Mouse (Mus musculus) thymus, postnatal 0 days (tissue): Measurements from ENCODE around the gene Rims3. TPM values are rescaled to one million over a fixed set of nuclear protein-coding genes. Genes with fewer than 3 reads are reported as not detected.

Experiments used
- DNase-seq: peaks from one replicate; pipeline ENCODE4 v3.0.0-alpha.2; 2015; ENCODE audit warnings: low spot score
- polyA plus RNA-seq: library from polyadenylated mRNA; unstranded; fragments of >200 nt; fragmentation: Nextera tagmentation; extraction: Ambion mirVana; gene quantifications from 2 replicates; pipeline ENCODE4 v1.2.1, GENCODE M21; 2015

Gene Rims3
- polyA plus RNA-seq, 1 experiment from 2014 or later: 0.35 TPM

GRCm38 (mm10) chr4:120849451-120849850, 5.2 kb upstream of the Rims3 start:
- no peak for DNase-seq

- DNase-seq: peak; percentile 72
Measured at GRCm38 (mm10) chr4:120850946-120851345, 3.7 kb upstream of the Rims3 start.

DNA sequence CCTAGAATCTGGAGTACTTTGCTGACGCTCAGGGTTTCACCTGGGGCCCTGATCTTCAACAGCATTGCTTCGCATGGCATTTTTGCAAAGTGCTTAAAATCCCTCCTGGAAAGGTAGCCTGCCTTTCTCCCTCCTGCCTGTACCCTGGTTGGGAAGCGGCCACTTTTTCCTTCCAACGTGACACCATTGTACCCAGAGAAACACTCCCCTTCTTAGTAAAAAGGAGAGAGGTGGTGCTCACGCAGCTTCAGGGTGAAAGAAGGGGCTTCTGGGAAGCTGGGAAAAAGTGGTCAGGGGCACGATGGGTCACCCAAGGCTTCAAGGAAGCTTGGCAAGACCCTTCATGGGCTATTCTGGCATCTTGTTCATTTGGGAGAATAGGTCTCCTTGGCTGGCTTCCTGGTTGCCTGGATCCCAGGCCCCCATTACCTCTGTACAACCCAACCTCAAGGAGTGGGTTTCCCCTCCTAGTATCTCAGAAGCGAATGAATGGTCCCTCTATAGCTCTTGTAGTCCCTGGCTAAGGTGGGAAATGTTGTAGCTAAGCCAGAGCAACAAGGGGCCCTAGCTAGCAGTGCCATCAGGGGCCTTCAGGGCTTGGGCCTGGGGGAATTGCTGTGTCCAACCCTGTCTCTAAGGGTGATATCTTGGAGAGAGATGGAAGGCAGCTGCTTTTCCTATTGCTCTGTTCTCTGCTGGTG, 894 bp downstream of the Rims3 start:
- DNase-seq: no peak

DNA sequence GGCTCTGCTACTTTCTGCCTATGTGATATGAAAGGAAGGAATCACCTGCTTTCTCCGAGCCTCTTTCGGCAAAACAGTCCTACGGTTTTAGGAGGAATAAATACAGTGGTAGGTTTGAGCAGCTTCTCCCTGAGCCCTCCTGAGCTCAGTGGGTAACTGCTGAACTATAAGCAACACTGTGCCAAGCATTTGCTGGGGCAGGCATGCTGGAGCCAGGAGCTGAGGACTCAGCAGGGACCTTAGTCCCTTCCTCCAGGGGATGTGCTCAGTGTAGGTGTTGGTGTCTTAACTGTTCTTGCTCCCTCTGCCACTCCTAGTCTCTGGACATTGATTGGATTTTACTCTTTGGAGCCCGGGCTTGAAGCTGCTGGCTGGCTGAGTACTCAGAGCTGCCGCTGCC, 1.8 kb downstream of the Rims3 start:
- no peak for DNase-seq

DNA sequence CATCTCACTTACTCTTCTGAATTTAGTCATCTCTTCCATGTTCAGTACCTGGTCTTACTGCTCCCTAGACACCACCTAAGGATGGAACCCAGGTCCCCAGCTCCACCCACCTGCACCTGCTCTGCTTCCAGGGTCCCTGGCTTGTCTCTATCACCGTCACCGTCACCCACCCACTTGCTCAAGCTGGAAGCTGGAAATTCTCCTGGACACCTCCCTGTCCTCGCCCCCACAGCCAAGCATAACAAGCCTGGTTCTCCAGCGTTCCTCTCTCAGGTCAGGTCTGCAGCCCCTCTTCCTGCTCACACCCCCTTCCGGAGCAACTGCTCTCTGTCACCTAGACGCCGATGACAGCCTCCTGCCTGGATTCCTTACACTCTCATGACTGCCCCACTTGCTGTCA, 5.2 kb downstream of the Rims3 start:
- DNase-seq: no peak

- DNase-seq: no peak
Measured at GRCm38 (mm10) chr4:120866211-120866610, 11.6 kb downstream of the Rims3 start.

DNA sequence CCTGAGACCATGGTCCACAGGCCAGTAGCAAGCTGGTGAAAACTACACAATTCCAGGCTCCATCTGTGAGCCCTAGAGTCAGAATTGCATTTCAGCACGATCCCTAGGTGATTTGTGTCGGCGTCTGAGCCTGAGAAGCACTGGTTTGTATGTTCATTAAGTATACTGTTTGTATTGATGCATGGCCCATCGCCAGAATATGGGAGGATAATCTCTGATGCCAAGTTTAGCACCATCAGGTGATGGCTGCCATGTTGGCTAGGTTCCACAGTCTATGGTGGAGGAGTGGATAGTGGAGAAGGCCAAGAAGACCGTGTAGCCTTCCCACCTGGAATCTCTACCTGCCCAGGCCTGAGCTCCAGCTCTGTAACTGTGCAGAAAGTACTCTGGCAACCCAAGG, 13.6 kb downstream of the Rims3 start:
- no peak for DNase-seq

DNA sequence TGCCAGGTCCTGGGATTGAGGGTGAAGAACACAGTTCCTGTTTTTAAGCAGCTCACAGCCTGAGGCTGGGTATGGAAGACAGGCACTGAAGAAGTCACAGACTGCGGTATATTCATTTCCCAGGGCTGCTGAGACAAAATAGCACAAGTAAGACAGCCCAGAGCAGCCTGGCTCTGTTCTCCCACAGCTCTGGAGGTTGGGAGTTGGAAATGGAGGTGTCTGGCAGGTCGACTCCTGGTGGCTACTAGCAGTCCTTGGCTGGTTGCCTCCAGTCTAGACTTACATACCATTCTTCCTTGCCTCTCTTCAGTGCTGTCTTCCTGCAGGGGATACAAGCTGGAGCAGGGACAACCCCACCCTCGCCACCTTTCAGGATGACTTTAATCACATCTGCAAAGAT, 14.4 kb downstream of the Rims3 start:
- DNase-seq: no peak

GRCm38 (mm10) chr4:120870262-120870748, 15.7 kb downstream of the Rims3 start:
- no peak for DNase-seq

DNA sequence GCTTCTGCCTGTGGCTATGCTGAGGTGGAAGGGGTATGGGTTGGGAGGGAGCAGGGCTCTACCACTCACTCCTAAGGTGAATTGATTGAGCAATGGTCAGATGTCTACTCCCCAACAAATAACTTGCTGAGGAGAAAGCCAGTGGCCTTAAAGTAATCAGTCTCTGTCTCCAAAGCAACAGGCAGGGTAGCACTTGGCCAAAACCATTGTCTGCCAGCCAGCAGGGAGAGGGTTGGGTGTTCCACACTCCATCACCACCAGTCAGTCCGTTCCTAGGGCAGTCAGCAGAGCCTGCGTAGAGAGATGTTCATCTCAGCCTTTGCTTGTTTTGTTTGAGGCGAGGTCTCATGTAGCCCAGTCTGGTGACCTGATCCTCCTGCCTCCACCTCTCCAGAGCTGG, 21.3 kb downstream of the Rims3 start:
- no peak for DNase-seq

DNA sequence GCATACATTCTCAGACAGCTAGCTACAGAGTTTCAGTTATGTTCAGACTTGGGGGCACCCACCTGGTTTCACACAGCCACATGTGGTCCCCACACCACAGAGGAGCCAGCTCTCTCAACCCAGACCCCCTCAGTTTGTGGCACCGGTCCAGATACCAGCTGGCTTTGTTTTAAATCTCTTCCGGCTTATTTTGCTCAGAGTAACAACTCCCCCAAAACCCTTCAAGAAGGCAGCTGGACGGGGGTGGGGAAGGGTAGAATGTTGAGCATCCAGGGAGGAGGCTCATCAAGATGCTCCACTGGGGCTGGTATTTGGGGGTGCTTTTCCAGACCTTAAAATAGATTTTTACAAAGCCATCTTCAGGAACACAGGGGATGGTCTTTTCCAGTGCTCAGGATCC, 24.1 kb downstream of the Rims3 start:
- DNase-seq: no peak

- no peak for DNase-seq
Measured at GRCm38 (mm10) chr4:120879386-120879785, 24.8 kb downstream of the Rims3 start.

- DNase-seq: no peak
Measured at GRCm38 (mm10) chr4:120880731-120881432, 26.3 kb downstream of the Rims3 start.

DNA sequence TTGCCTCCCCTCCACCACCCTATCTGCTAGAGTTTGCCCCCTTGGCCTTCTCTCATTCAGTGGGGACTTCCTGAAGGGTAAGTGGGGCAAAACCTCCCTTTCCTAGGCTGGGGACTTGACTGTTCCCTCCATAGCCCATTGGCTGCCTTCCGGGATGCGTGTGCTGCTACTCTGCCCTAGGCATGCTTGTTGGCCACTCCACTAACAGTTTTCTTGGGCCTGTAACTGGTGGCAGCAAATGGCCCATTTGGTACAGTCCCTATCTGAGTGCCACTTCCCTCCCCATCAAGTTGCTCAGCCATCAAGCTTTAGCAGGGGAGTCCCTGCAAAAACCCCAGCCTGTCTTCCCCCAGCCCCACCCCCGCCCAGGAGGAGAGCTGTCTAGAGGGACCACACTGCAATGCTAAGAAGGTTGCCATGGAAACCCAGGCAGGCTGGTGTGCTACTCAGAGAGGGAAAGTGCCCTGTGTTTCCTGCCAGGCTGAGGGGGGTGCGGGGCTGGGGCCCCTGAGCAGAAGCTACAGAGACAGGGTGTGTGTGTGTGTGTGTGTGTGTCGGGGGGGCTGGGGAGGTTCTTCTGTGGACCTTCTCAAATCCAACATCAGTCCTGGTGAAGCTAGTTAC, 27.5 kb downstream of the Rims3 start:
- peak; percentile 62 for DNase-seq

DNA sequence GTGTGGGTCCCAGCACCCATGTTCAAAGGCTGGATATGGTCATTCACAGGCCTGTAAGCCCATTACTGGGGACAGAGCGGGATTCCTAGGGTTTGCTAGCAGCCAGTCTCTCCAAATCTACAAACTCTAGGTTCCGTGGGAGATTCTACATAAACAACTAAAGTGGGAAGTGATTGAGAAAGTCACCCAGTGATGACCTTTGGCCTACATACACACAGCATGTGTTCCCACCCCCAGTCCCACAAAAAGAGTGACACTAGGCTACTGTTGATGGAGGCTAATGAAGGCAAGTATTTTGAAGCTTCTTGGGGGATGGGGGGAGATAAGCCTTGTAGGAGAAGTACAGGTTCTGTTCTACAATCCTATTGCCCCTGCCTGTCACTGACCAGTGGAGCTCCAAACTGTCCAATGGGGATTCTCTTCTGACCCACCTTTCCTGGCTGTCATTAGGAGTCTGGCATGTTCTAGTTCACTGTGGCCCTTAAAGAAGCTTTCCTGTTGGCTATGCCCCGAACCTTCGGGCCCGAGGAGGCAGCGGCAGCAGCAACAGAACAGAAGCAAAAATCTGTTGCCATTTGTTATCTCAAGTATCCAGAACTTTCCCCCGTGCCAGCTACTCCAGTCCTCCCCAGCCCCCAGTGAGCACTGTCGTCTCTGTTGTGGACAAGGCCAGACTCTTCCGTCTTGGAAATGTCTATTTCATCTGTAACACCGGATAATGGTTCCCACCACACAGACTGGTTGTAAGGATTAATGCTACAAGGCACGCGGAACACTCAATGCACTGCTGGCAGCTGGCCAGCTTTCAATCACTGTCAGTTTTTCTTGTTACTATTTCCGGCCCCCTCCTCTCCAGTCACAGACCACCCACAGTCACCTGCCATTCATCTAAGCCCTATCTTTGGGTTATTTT, 30.8 kb downstream of the Rims3 start:
- no peak for DNase-seq

DNA sequence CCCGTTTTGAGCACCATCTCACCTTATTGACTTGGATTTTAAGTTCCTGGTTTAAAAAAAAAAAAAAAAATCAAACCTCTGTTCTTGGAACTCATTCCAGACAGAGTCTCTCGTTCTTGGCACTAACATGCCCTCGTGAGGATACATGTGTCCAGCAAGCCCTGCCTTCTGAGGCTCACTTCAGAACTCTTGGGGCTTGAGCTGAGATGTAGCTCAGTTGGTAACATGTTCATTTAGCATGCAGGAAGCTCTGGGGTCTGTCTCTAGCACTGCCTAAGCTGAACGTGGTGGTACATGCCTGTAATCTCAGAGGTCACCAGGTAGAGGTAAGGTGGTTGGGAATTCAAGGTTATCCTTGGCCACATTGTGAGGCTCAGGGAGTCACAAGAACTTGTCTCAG, 31.5 kb downstream of the Rims3 start:
- DNase-seq: no peak

DNA sequence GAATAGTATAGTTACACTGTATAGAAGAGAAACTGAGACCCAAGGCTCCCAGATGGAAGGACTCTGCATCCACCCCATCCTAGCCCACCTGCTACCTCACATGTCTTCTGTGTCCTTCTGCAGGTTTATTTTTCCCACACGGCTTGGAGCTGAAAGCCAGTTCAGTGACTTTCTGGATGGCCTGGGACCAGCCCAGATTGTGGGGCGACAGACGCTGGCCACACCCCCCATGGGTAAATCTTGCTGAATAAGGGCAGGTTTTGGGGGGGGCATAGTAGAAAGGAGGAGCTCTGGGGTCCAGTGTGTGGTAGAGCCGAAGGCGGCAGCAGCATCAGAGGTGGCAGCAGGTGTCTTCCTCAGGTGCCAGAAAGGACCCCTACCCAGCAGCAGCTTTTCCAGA, 32.2 kb downstream of the Rims3 start:
- DNase-seq: no peak

- DNase-seq: peak; percentile 37
Measured at GRCm38 (mm10) chr4:120887381-120888112, 32.9 kb downstream of the Rims3 start.

DNA sequence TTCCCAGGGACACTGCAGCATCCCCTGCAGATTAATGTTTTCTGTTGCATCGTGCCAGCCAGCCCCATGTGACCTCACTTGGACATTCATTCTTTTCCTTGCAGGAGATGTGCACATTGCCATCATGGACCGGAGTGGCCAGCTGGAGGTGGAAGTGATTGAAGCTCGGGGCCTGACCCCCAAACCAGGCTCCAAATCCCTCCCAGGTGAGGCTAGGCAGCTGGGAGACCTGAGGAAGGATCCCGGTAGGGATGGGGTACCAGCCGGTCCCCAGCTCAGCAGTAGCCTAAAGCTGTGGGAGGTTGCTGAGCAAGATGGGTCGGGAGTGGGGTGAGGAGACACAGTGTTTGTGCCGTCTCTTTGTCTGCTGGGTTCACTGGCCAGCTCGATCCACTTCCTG, 34.3 kb downstream of the Rims3 start:
- DNase-seq: no peak

GRCm38 (mm10) chr4:120890754-120891440, 36.3 kb downstream of the Rims3 start:
- DNase-seq: no peak
